Mouse (Mus musculus) heart, adult 2 months (tissue): ENCODE measurements around the gene Shld2.

ENCODE experiments used
- CTCF ChIP-seq: fragments of 200-600 bp; IDR thresholded peaks from 2 replicates; pipeline ENCODE4 v1.8.1; 2022; ENCODE audit warnings: antibody characterized with exemption, mild to moderate bottlenecking, moderate library complexity
- EP300 ChIP-seq: fragments of 200-500 bp; IDR thresholded peaks from 2 replicates; pipeline ENCODE4 v1.6.1; 2011; ENCODE audit warnings: low read depth, low read length, control low read depth; ENCODE audit not compliant: insufficient read depth
- POLR2A ChIP-seq: fragments of 200-500 bp; IDR thresholded peaks from 2 replicates; pipeline ENCODE4 v1.6.1; 2011; ENCODE audit warnings: mild to moderate bottlenecking, low read depth, low read length, control low read depth; ENCODE audit not compliant: insufficient read depth

- TF ChIP-seq POLR2A (no peak), CTCF (no peak), EP300 (no peak)
These were observed 78.0 kb downstream of the Shld2 start for GRCm38 (mm10) chr14:34232340-34232739.
